Mouse (Mus musculus) G1E (cell line): ENCODE measurements at regions not wholly inside any gene's neighbourhood (a gene's known extent, or its start where the extent isn't known, plus 50 kb on each side); places are given as distances from the start of the nearest gene placed in this dataset.
"Not testable (repeated sequence)": the region's sequence is repeated elsewhere in the genome, so short reads cannot be mapped to it uniquely, and the experiment has no call there.

ENCODE experiments used
- ATAC-seq: 2 replicates; pipeline ENCODE4 v1.8.0; 2016; ENCODE audit warnings: mild to moderate bottlenecking; ENCODE audit not compliant: insufficient number of reproducible peaks, poor library complexity, low FRiP score, severe bottlenecking; ENCODE audit errors: extremely low read depth
- DNase-seq: peaks from one replicate; pipeline ENCODE4 v3.0.0; 2012; ENCODE audit warnings: low spot score
- H3K27me3 ChIP-seq: 2 replicates; pipeline ENCODE4 v1.6.1; 2012; ENCODE audit warnings: mild to moderate bottlenecking, low read length, inconsistent platforms; ENCODE audit not compliant: insufficient read depth
- H3K36me3 ChIP-seq: replicated peaks from 2 replicates; pipeline ENCODE3; 2012; ENCODE audit warnings: mild to moderate bottlenecking, inconsistent platforms
- H3K4me1 ChIP-seq: 2 replicates; pipeline ENCODE4 v1.6.1; 2012; ENCODE audit warnings: low read depth, low read length, inconsistent platforms, mixed read lengths; ENCODE audit not compliant: insufficient read depth
- H3K4me3 ChIP-seq: 2 replicates; pipeline ENCODE4 v1.5.1; 2012; ENCODE audit warnings: low read depth, mild to moderate bottlenecking, inconsistent platforms, low read length, moderate library complexity, mixed read lengths
- H3K9me3 ChIP-seq: replicated peaks from 2 replicates; pipeline ENCODE4 v1.6.1; 2012; ENCODE audit warnings: inconsistent platforms
- CTCF ChIP-seq: IDR thresholded peaks from 2 replicates; pipeline ENCODE4 v1.5.1; 2012; ENCODE audit warnings: low read depth, low read length, inconsistent platforms, mixed read lengths
- GATA1 ChIP-seq: IDR thresholded peaks from 2 replicates; pipeline ENCODE4 v1.6.1; 2012; ENCODE audit warnings: borderline replicate concordance, low read length, inconsistent platforms, mixed read lengths
- GATA2 ChIP-seq: IDR thresholded peaks from 2 replicates; pipeline ENCODE4 v1.6.1; 2012; ENCODE audit warnings: low read depth, low read length, inconsistent platforms, borderline replicate concordance
- POLR2AphosphoS5 ChIP-seq: IDR thresholded peaks from 2 replicates; pipeline ENCODE4 v1.6.1; 2012; ENCODE audit warnings: low read depth, low read length, inconsistent platforms; ENCODE audit not compliant: insufficient replicate concordance
- TAL1 ChIP-seq: conservative IDR thresholded peaks from 2 replicates; pipeline ENCODE4 v1.6.1; 2012; ENCODE audit warnings: low read depth, low read length, inconsistent platforms, mixed read lengths

DNA sequence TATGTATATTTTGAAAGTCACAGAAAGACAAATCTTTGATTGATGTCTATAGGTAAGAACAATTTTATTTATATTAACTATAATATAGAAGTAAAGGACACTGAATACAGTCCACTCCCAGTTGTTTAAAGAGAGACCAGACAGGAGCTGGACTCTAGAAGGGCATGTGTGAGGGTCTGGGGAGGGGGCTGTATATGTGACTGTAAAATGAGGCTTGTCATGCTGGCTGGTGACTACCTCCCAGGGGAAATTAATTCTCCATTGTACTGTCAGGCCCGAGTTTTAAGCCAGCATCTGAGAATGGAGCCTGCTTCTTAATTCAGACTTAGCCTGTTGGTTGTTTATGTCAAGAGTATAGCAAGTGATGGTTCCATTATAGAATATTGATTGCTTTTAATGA is 261.4 kb upstream of the Api5 start:
- no peaks in the 10 kb centered on the region for H3K4me1 ChIP-seq
- ATAC-seq (no peak), DNase-seq (no peak)
- no peaks in the 10 kb centered on the region for H3K27me3 ChIP-seq
- H3K36me3 ChIP-seq: no peaks in the 10 kb centered on the region
- TF ChIP-seq TAL1: no peak
- peaks cover 8% of the 10 kb centered on the region for H3K9me3 ChIP-seq
- no peak overlapping the region for H3K4me3 ChIP-seq

DNA sequence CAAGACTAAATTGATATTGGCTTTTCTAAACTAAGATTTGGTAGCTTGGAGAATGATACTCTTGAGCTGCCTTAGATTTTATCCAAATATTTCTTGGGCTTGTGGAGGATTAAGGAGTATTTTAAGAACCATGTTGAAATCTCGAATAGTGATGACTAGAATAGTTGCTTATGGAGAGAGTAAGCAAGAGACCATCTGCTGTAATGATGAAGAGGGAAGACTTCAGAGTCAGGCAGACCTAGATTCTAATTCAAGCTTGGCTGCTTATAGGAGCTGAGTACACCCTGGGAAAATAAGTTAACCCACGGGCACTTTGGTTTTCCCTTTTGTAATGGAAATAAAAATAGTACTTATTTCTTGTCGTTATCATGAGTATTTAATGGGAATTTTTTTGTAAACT is 257.3 kb upstream of the Api5 start:
- DNase-seq: no peak
- ATAC-seq: no peak
- Histone ChIP-seq H3K4me1 (no peaks in the 10 kb centered on the region), H3K36me3 (no peaks in the 10 kb centered on the region), H3K27me3 (no peaks in the 10 kb centered on the region), H3K4me3 (no peak overlapping the region), H3K9me3 (peaks cover 14% of the 10 kb centered on the region)
- TF ChIP-seq TAL1 (no peak), POLR2AphosphoS5 (no peak), GATA2 (no peak), CTCF (no peak), GATA1 (no peak)

DNA sequence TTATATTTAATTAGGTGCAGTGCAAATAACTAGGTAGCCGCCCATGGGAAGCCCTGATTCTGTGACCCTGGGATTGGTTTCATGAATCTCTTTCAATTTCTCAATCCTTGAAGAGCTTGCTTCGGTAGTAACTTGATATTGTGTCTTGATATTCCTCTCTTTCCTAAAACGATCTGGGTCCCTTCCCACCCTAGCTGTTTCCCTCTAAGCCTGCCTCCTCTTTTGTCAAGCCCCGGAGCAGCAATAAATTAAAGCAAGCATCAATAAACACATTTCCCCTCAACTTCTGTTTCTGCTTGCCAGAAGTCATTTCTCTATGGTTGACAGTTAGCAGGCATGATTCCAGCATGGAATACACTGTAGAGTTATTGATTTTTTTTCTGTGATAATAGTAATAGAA is 252.6 kb upstream of the Api5 start:
- Histone ChIP-seq H3K4me3 (no peak overlapping the region), H3K4me1 (no peaks in the 10 kb centered on the region), H3K27me3 (no peaks in the 10 kb centered on the region), H3K36me3 (no peaks in the 10 kb centered on the region), H3K9me3 (peaks cover 22% of the 10 kb centered on the region)
- TF ChIP-seq POLR2AphosphoS5 (no peak), GATA1 (no peak)
- DNase-seq (no peak), ATAC-seq (no peak)

DNA sequence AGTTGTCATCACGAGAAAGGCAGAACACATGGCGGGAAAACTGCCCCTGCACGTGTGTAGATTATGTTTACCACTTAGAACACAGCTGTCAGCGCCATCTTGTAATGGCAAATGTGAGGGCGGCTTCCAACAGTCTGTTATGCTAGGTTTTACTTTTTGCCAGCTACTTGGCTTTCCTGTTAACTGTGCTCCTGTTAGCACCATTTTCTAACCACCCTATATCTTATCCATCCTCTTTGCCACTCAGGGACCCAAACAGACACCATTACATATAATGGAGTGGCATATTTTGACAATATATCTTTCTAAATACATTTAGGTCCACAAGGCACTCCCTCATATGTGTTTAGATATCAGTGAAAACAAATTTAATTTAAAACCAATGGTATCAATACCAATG is 247.7 kb upstream of the Api5 start:
- DNase-seq, H3K27me3 ChIP-seq, H3K36me3 ChIP-seq, ATAC-seq, H3K4me3 ChIP-seq, H3K4me1 ChIP-seq: not testable (repeated sequence)
- peaks cover 17% of the 10 kb centered on the region for H3K9me3 ChIP-seq

DNA sequence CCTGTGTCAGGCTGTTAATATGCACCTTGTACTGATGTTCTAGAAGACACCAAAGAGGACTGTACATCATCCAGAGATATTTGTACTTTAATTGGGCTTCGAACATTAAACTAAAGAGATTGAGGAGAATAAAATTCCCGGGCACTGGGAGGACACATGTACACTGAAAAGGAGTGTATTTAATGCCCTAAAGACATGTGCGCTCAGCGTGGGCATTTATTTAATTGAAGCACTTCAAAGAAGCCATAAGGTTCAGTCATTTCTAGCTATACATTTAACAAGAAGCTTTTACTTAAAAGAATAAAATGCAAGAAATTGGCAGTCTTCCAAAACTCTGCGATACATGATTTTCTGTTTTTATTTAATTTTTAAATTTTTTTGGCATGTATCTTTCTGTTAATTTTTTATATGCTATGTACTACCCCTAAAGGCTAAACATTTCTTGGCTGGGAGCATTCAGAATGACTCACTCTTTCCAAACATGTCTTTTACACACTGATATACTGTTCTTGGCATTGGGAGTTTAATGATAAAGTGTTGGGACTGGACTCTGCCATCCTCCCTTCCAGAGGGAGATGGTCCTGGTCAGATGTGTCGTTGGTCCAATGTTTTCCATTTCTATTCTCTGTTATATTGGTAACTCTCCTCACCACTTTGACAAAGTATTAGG is 242.3 kb upstream of the Api5 start:
- H3K9me3 ChIP-seq: peaks cover 27% of the 10 kb centered on the region
- no peaks in the 10 kb centered on the region for H3K27me3 ChIP-seq
- no peaks in the 10 kb centered on the region for H3K4me1 ChIP-seq
- DNase-seq (no peak), ATAC-seq (no peak)
- no peak overlapping the region for H3K4me3 ChIP-seq
- TF ChIP-seq CTCF: no peak
- no peaks in the 10 kb centered on the region for H3K36me3 ChIP-seq

DNA sequence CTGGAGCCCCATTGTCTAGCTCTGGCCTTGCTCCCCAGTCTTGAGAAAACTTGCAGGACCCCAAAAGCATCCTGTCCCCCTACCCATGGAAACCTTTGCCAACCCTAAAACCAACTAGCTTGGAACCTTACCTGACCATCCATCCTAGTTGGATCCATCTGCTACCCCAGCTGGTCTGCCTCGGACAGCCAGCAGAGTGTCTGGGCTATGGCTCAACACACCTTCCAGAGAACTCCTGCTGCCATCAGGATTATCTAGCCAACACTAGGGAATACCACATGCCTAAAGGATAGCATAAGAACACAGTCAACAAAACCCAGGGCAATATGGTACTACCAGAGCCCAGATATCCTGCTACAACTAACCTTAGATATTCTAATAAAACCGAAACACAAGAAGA is 227.9 kb upstream of the Api5 start:
- no peak overlapping the region for H3K4me3 ChIP-seq
- H3K9me3 ChIP-seq: peaks cover 8% of the 10 kb centered on the region
- H3K4me1 ChIP-seq: no peaks in the 10 kb centered on the region
- H3K27me3 ChIP-seq: no peaks in the 10 kb centered on the region
- DNase-seq (no peak), ATAC-seq (no peak)
- TF ChIP-seq TAL1 (no peak), GATA2 (no peak), CTCF (no peak), POLR2AphosphoS5 (no peak), GATA1 (no peak)
- H3K36me3 ChIP-seq: no peaks in the 10 kb centered on the region

DNA sequence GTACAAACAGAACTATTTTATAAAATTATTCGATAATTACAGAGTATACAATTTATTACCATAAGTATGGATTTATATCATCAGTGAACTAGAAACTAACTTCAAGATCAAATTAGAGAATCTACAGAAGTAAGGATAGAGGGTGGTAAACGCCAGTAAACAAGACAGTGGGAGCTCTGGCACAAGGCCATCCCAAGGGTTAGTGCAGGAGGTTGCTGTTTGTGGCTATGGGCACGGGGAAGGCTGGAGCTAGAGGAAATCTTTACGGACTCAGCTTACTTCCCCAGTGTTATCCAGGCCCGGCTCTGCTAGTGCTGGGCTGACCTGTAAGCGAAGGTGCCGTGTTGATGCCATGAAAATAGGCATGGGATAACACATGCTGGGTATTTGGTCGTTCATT is 220.5 kb upstream of the Api5 start:
- no peak for ATAC-seq

More for the DNA sequence above, 220.5 kb upstream of the Api5 start:
- no peaks in the 10 kb centered on the region for H3K36me3 ChIP-seq
- DNase-seq: no peak
- H3K4me3 ChIP-seq: no peak overlapping the region
- H3K4me1 ChIP-seq: no peaks in the 10 kb centered on the region
- H3K9me3 ChIP-seq: peaks cover 9% of the 10 kb centered on the region; the same call in 1 of the 2 replicates
- TF ChIP-seq TAL1 (no peak), GATA1 (no peak), CTCF (no peak), GATA2 (no peak), POLR2AphosphoS5 (no peak)
- H3K27me3 ChIP-seq: no peaks in the 10 kb centered on the region
